Mouse (Mus musculus) embryonic fibroblast, embryonic 13.5 days (primary cell): Measurements from ENCODE around the gene Rab37.

Experiments
- CTCF ChIP-seq: IDR thresholded peaks from 2 replicates; pipeline ENCODE4 v1.5.1; 2011; ENCODE audit warnings: mild to moderate bottlenecking, control low read depth, low read length, moderate library complexity, borderline replicate concordance; ENCODE audit not compliant: insufficient read depth
- POLR2A ChIP-seq: IDR thresholded peaks from 2 replicates; pipeline ENCODE4 v1.6.1; 2011; ENCODE audit warnings: low read depth, mild to moderate bottlenecking, control low read depth, low read length, moderate library complexity

DNA sequence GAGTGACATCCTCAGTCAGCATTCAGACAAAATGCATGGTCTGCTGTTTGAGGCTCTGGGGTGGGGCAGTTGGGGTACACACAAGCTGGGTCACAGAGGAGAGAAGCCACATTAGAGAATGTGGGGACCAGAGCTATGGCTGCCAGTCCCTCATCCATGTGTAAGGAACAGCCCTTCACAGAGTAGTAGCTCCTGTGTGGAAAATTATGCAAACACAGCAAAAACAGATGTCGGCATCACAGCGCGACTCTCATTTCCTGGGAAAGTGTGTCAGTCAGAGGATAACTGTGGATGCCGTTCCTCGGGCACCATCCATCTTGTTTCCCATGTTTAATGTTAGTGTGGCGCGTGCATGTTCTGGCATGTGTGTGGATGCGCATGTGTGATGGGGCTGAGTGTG, 16.9 kb downstream of the Rab37 start:
- no peak for TF ChIP-seq POLR2A
- no peak for TF ChIP-seq CTCF
